9 mouse cellular contexts compared by ENCODE assay signal in genomic region chr5:72269652-72270051, GRCm38 (mm10).
DNase-seq lines count a peak whose midpoint lies in the region; ATAC-seq and TF ChIP-seq lines count a peak whose summit lies in the region.
"Had no signal": no experiment of that assay in that cellular context is flagged by ENCODE, and none has a peak within 500 bp of the region (broad histone marks: within the 10 kb centered on the region; RNA-seq: fewer than 3 reads in every experiment).

No protein-coding gene starts in this region.

- no peak overlapping the region for H3K4me2 ChIP-seq in embryonic facial prominence, embryonic 11.5 days (ENCODE audit: low read depth, low read length)
- H3K4me2 ChIP-seq in hindbrain, postnatal 0 days (ENCODE audit: low read depth, low read length): no peak overlapping the region
- H3K4me2 ChIP-seq: lung, embryonic 15.5 days had no signal

- no peak overlapping the region for H3K27ac ChIP-seq in embryonic facial prominence, embryonic 11.5 days (replicated peaks; ENCODE audit: low read depth, low read length)
- no peak overlapping the region for H3K27ac ChIP-seq in embryonic facial prominence, embryonic 10.5 days (replicated peaks)
- H3K27ac ChIP-seq in hindbrain, postnatal 0 days: no peak overlapping the region
- H3K27ac ChIP-seq: lung, embryonic 15.5 days had no signal

- H3K4me1 ChIP-seq in embryonic facial prominence, embryonic 11.5 days (ENCODE audit: control insufficient read depth, insufficient read depth, low read length): no peaks in the 10 kb centered on the region
- H3K4me1 ChIP-seq in embryonic facial prominence, embryonic 10.5 days: no peaks in the 10 kb centered on the region
- no peaks in the 10 kb centered on the region for H3K4me1 ChIP-seq in hindbrain, postnatal 0 days (ENCODE audit: insufficient read depth, low read length)
- H3K4me1 ChIP-seq: lung, embryonic 15.5 days had no signal

- WGBS in embryonic facial prominence, embryonic 11.5 days: 58% methylated on average over 8 of the region's 8 CpGs
- WGBS in embryonic facial prominence, embryonic 10.5 days: 54% methylated on average over 8 of the region's 8 CpGs
- WGBS in hindbrain, postnatal 0 days: 57% methylated on average over 8 of the region's 8 CpGs

- H3K9ac ChIP-seq in embryonic facial prominence, embryonic 11.5 days (replicated peaks; ENCODE audit: low read length): no peak overlapping the region
- no peak overlapping the region for H3K9ac ChIP-seq in hindbrain, postnatal 0 days (replicated peaks; ENCODE audit: low read length)
- H3K9ac ChIP-seq: lung, embryonic 15.5 days had no signal

- ATAC-seq in embryonic facial prominence, embryonic 11.5 days (replicated peaks; ENCODE audit: insufficient number of reproducible peaks, low FRiP score, low TSS enrichment, low read depth): no peak
- ATAC-seq in hindbrain, postnatal 0 days: no peak
- ATAC-seq in erythroblast, adult 5-6 weeks (replicated peaks; ENCODE audit: low FRiP score, poor library complexity, severe bottlenecking): no peak

- H3K36me3 ChIP-seq in embryonic facial prominence, embryonic 11.5 days (replicated peaks; ENCODE audit: control insufficient read depth, insufficient read depth, low read depth, low read length): no peaks in the 10 kb centered on the region
- peaks cover 13% of the 10 kb centered on the region for H3K36me3 ChIP-seq in embryonic facial prominence, embryonic 10.5 days (replicated peaks)
- no peaks in the 10 kb centered on the region for H3K36me3 ChIP-seq in hindbrain, postnatal 0 days (ENCODE audit: insufficient read depth, low read length)

- peak; percentile 74 for DNase-seq in embryonic facial prominence, embryonic 11.5 days (ENCODE audit: low spot score)
- no peak for DNase-seq in embryonic facial prominence, embryonic 10.5 days (ENCODE audit: low spot score)
- peak; percentile 55 to 60 for DNase-seq in left cerebral cortex, postnatal 14 days (ENCODE audit: low spot score in 2 of 2)
- DNase-seq in left cerebral cortex, adult 11 months (ENCODE audit: low spot score): no peak
- DNase-seq in MN1 (ENCODE audit: low spot score): peak; percentile 34
- DNase-seq in hindbrain, postnatal 0 days (ENCODE audit: low spot score): peak; percentile 76
- DNase-seq in retina, postnatal 7 days (ENCODE audit: low read depth, low spot score): peak; percentile 9

- no peak overlapping the region for H3K4me3 ChIP-seq in embryonic facial prominence, embryonic 11.5 days (ENCODE audit: low read depth, low read length)
- H3K4me3 ChIP-seq in embryonic facial prominence, embryonic 10.5 days: no peak overlapping the region
- H3K4me3 ChIP-seq in hindbrain, postnatal 0 days (ENCODE audit: low read length): no peak overlapping the region
- H3K4me3 ChIP-seq: lung, embryonic 15.5 days had no signal

- H3K27me3 ChIP-seq in embryonic facial prominence, embryonic 11.5 days (ENCODE audit: control insufficient read depth, insufficient read depth, low read length): no peaks in the 10 kb centered on the region
- H3K27me3 ChIP-seq in embryonic facial prominence, embryonic 10.5 days (replicated peaks; ENCODE audit: low read depth, poor library complexity, severe bottlenecking): no peaks in the 10 kb centered on the region
- no peaks in the 10 kb centered on the region for H3K27me3 ChIP-seq in hindbrain, postnatal 0 days (ENCODE audit: insufficient read depth, low read length)
- H3K27me3 ChIP-seq: lung, embryonic 15.5 days had no signal

- TF ChIP-seq CTCF in hindbrain, postnatal 0 days (IDR thresholded peaks at IDR 0.05; ENCODE audit: low read depth): peak; percentile 81

- H3K9me3 ChIP-seq in embryonic facial prominence, embryonic 11.5 days (replicated peaks; ENCODE audit: control insufficient read depth, low read length): no peaks in the 10 kb centered on the region
- H3K9me3 ChIP-seq in embryonic facial prominence, embryonic 10.5 days: no peaks in the 10 kb centered on the region
- no peaks in the 10 kb centered on the region for H3K9me3 ChIP-seq in hindbrain, postnatal 0 days (ENCODE audit: low read length)
- H3K9me3 ChIP-seq: lung, embryonic 15.5 days had no signal

- intact Hi-C loops in left cerebral cortex, postnatal 14 days (cut with DNase I): loop anchor here (2.0 kb wide), 1 partner anchor 97 kb away; no protein-coding TSS in a partner anchor

Comparison
In these comparisons a context has a peak if more than half of its experiments do, and no peak if none do; other contexts are left out.
1. DNase-seq: peak in embryonic facial prominence, embryonic 11.5 days (single experiment), left cerebral cortex, postnatal 14 days (2 of 2), MN1 (single experiment), hindbrain, postnatal 0 days (single experiment) and retina, postnatal 7 days (single experiment); none in embryonic facial prominence, embryonic 10.5 days (single experiment) and left cerebral cortex, adult 11 months (single experiment).